Mouse (Mus musculus) myocyte (in vitro differentiated cells): ENCODE measurements around the gene Lrtm2.

Source experiments
- E2F4 ChIP-seq: IDR thresholded peaks from one replicate; pipeline ENCODE4 v1.6.1; 2011; ENCODE audit warnings: mild to moderate bottlenecking, control low read depth, moderate library complexity; ENCODE audit not compliant: insufficient read depth
- MYOD1 ChIP-seq, 3 experiments: IDR thresholded peaks; one replicate each; pipeline ENCODE4 v1.6.1; 2011; ENCODE audit warnings: control low read depth in 2 of 3, low read depth in 2 of 3, mild to moderate bottlenecking in 2 of 3, moderate library complexity in 1 of 3; ENCODE audit not compliant: insufficient read length in 2 of 3, control insufficient read depth in 1 of 3
- POLR2A ChIP-seq: IDR thresholded peaks from one replicate; pipeline ENCODE4 v1.6.1; 2011; ENCODE audit warnings: low read depth, mild to moderate bottlenecking, control low read depth, moderate library complexity; ENCODE audit not compliant: insufficient read length
- TCF12 ChIP-seq: IDR thresholded peaks from one replicate; pipeline ENCODE4 v1.6.1; 2011; ENCODE audit warnings: mild to moderate bottlenecking, control low read depth; ENCODE audit not compliant: poor library complexity, insufficient read depth, severe bottlenecking
- USF1 ChIP-seq: IDR thresholded peaks from one replicate; pipeline ENCODE4 v1.6.1; 2011; ENCODE audit warnings: low read depth, mild to moderate bottlenecking, control low read depth, moderate library complexity

DNA sequence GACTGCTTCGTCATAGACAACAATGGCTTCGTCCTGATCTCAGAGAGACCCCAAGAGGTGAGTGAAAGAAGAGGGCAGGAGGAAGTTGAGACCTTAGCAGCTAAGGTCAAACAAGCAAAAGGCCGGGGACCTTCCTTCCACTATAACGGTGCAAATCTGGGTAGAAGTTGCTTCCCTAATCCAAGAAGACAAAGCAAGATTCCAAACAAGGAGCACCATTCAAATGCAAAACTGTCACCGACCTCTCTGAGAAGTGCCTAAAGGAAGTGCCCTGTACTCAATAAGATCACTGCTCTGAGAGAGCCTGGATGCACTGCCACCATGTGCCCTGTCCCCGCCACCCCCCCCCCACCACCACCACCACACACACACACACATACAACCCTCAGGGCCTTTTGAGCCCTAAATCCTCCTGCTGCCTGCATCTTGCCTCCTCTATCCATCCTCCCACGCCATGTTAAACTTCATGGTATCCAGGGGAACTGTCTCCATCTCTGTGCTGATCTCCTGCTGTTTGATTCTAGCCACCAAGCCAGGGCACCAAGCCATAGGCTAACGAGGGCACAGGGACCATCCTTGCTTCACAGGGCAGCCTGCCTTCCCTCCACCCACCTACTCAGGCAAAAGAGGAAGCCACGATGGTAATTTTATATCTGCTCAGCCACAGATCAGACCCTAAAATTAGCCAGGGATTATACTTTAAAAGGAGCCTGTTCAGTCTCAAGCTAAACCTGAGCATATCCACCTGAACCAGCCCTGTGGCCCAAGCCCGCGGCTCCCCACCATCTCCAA is 7.8 kb upstream of the Lrtm2 start:
- TF ChIP-seq E2F4 (no peak), USF1 (no peak), POLR2A (no peak), TCF12 (no peak), MYOD1 (IDR thresholded peaks at IDR 0.05; ENCODE audit: control insufficient read depth in 1 of 3, insufficient read length in 2 of 3, low read depth in 2 of 3) (no peak)
